Mouse (Mus musculus) hindbrain, embryonic 16.5 days (tissue): ENCODE results near the gene Bfsp2. TPM values are rescaled to one million over a fixed set of nuclear protein-coding genes. Genes with fewer than 3 reads are reported as not detected.
A peak's percentile ranks its signal among the peaks of the same experiment; 100 is the strongest.

Source experiments
- ATAC-seq: fragments of 200-750 bp; cut with Nextera tagmentation; 2 replicates; pipeline ENCODE4 v1.8.0; 2017; ENCODE audit warnings: moderate TSS enrichment, moderate library complexity
- H3K27ac ChIP-seq: fragments of 300-500 bp; sonication (generic); 2 replicates; pipeline ENCODE4 v1.5.1; 2014; ENCODE audit warnings: low read depth, mild to moderate bottlenecking, control low read depth, low read length, moderate library complexity
- H3K27me3 ChIP-seq: fragments of 300-500 bp; sonication (generic); replicated peaks from 2 replicates; pipeline ENCODE4 v1.6.1; 2014; ENCODE audit warnings: low read length; ENCODE audit not compliant: control insufficient read depth, insufficient read depth
- H3K36me3 ChIP-seq: fragments of 300-500 bp; sonication (generic); 2 replicates; pipeline ENCODE4 v1.6.1; 2014; ENCODE audit warnings: mild to moderate bottlenecking, low read length, moderate library complexity, mixed read lengths; ENCODE audit not compliant: control insufficient read depth, insufficient read depth
- H3K4me1 ChIP-seq: fragments of 300-500 bp; sonication (generic); 2 replicates; pipeline ENCODE4 v1.6.1; 2014; ENCODE audit warnings: low read depth, low read length; ENCODE audit not compliant: control insufficient read depth, insufficient read depth
- H3K4me2 ChIP-seq: fragments of 300-500 bp; sonication (generic); 2 replicates; pipeline ENCODE4 v1.6.1; 2014; ENCODE audit warnings: mild to moderate bottlenecking, low read length, control low read depth, moderate library complexity
- H3K4me3 ChIP-seq: fragments of 300-500 bp; sonication (generic); 2 replicates; pipeline ENCODE4 v1.5.1; 2014; ENCODE audit warnings: mild to moderate bottlenecking, low read length, control low read depth, moderate library complexity
- H3K9ac ChIP-seq: fragments of 300-500 bp; sonication (generic); 2 replicates; pipeline ENCODE4 v1.6.1; 2014; ENCODE audit warnings: low read depth, mild to moderate bottlenecking, control low read depth, low read length, moderate library complexity
- H3K9me3 ChIP-seq: fragments of 300-500 bp; sonication (generic); 2 replicates; pipeline ENCODE4 v1.6.1; 2014; ENCODE audit warnings: mild to moderate bottlenecking, low read length, moderate library complexity; ENCODE audit not compliant: control insufficient read depth
- WGBS: fragments of 180-500 bp; shearing (Covaris S2); extraction: QIAGEN DNeasy Blood & Tissue Kit; methylation state at CpG from one replicate; pipeline ENCODE4 v1.1.7; 2014; 5-methylcytosine and 5-hydroxymethylcytosine counted together
- polyA plus RNA-seq: library from polyadenylated mRNA; unstranded; fragments of >200 nt; fragmentation: Nextera tagmentation; extraction: Ambion mirVana; gene quantifications from 2 replicates; pipeline ENCODE4 v1.2.1, GENCODE M21; 2015

Bfsp2 gene
- polyA plus RNA-seq, 1 experiment from 2014 or later = 6.0 TPM

DNA sequence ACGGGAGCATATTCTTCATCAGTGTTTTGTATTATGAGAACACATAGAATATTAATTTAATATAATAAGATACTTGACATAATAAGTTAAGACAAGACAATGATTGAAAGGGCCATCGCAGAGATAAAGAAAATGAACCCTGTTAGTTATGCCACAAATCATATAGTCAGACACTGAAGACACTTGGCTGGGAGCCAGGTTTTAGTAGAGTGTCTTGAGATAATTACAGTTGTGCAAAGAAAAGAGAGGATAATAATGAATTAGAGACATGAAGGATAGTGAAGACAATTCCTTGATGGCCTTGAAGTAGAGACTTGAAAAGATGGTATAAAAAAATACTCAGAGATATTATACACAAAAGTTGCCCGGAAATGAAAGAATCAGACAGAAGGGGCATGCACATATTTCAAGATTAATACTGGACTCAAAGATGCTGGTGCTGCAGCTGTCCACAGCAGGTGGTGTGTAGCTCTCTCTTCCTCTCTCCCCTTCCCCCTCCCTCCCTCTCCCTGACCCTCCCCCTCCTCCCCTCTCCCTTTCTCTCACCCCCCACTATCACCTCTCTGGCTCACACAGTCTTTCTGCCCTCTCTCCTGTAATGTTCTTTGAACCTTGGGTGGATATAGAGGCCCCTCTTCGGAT is 72.0 kb downstream of the Bfsp2 start:
- H3K27ac ChIP-seq = no peak overlapping the region; the same call in 1 of the 2 replicates
- H3K27me3 ChIP-seq = no peaks in the 10 kb centered on the region
- H3K4me2 ChIP-seq = no peak overlapping the region
- H3K4me1 ChIP-seq = 0 out of 2 replicates have a peak, but pooled peaks cover 6% of the 10 kb centered on the region
- 37% methylated on average over 4 of the region's 4 CpGs for WGBS
- no peaks in the 10 kb centered on the region for H3K36me3 ChIP-seq
- no peak overlapping the region for H3K4me3 ChIP-seq
- H3K9me3 ChIP-seq = no peaks in the 10 kb centered on the region
- no peak for ATAC-seq
- no peak overlapping the region for H3K9ac ChIP-seq

DNA sequence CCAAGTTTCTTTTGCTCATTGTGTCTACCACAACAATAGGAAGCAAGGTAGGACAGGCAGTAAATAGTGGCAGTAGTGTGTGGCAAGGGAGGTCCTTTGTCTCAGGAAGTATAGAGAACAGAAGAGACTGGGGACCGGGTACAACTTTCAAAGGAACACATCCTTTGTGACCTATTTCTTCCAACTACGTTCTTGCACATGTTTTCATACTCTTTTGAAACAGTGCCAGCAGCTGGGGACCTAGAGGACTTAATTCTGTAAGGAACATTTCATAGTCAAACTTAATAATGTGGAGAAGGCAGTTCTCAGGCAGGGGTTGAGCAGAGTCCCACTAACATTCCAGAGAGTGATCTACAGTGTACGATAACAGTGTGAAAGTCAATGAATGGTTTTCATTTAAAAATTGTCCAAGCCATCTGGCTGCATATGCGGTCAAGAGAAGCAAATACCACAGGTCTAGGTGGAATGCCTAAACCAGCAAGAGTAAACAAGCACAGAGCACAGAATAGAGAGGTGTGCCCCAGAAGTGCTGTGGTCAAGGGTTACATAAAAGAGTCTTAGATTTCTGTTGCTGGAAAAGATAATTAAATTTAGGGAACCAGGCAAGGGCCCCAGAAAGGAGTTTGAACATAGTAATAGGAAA is 76.8 kb downstream of the Bfsp2 start:
- ATAC-seq = no peak
- no peak overlapping the region for H3K4me3 ChIP-seq
- H3K9me3 ChIP-seq = 0 out of 2 replicates have a peak, but pooled peaks cover 3% of the 10 kb centered on the region
- H3K4me2 ChIP-seq = no peak overlapping the region
- no peak overlapping the region for H3K9ac ChIP-seq
- peaks cover 7% of the 10 kb centered on the region; the same call in 1 of the 2 replicates for H3K4me1 ChIP-seq
- H3K27ac ChIP-seq = no peak overlapping the region
- 69% methylated on average over 4 of the region's 4 CpGs for WGBS
- H3K27me3 ChIP-seq = no peaks in the 10 kb centered on the region
- H3K36me3 ChIP-seq = no peaks in the 10 kb centered on the region

DNA sequence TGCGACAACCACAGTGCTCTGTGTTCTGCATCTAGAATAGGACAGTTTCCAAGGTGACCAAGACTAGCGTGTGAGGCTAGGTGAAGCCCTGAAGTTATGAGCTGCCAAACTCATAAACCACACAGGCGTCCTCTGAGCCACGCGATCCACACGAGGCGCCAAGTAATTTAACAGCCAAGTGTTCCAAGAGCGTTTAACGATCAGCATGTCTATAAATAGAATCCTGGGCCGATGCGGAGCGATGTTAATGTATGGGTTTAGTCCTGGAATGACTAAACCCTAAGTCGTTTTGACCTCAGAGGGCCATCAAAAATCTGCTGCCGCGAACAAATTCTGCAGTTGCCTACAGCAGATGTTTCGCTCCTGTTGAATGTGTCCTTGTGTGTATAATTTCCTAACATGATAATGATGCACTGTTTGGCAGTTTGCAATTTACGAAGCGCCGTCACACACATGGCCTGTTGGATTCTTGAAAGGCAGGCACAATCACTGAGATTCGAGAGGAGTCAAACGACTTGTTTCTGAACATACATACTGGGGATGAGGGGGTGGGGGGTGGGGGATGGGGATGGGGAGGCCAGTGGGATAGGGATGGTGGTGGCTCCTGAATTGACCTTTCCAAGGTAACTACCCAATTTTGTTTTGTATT is 81.6 kb downstream of the Bfsp2 start:
- 0 out of 2 replicates have a peak overlapping the region, but pooled peaks have one; percentile 5 for H3K27ac ChIP-seq
- peaks cover 5% of the 10 kb centered on the region; the same call in 1 of the 2 replicates for H3K4me1 ChIP-seq
- peak; percentile 67; the same call in 1 of the 2 replicates for ATAC-seq
- H3K36me3 ChIP-seq = no peaks in the 10 kb centered on the region
- H3K4me3 ChIP-seq = no peak overlapping the region
- WGBS = 49% methylated on average over 21 of the region's 21 CpGs
- no peaks in the 10 kb centered on the region for H3K27me3 ChIP-seq
- 0 out of 2 replicates have a peak, but pooled peaks cover 3% of the 10 kb centered on the region for H3K9me3 ChIP-seq
- peak overlapping the region; percentile 17; the same call in 1 of the 2 replicates for H3K4me2 ChIP-seq
- H3K9ac ChIP-seq = no peak overlapping the region

DNA sequence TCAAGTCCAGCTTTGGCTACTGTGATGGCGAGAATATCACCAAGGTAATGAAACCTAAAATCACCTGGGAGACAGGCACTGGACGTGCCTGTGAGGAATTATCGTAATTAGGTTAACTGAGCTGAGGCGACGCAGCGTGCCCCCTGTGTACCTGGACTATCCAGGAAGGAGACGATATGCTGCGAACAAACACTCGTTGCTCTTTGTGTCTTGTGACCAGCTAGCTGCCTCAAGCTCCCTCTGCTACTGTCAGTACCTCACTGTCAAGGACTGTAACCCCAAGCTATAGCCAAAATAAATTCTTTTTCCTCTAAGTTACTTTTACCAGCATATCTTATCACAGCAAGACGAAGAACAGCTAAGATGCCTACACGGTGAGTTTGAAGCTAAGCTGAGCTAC is 87.0 kb downstream of the Bfsp2 start:
- Histone ChIP-seq H3K4me2 (no peak overlapping the region), H3K27ac (no peak overlapping the region), H3K4me3 (no peak overlapping the region), H3K9ac (no peak overlapping the region), H3K36me3 (no peaks in the 10 kb centered on the region), H3K27me3 (no peaks in the 10 kb centered on the region), H3K4me1 (no peaks in the 10 kb centered on the region), H3K9me3 (no peaks in the 10 kb centered on the region)
- ATAC-seq = no peak
- 86% methylated on average over 11 of the region's 11 CpGs for WGBS

DNA sequence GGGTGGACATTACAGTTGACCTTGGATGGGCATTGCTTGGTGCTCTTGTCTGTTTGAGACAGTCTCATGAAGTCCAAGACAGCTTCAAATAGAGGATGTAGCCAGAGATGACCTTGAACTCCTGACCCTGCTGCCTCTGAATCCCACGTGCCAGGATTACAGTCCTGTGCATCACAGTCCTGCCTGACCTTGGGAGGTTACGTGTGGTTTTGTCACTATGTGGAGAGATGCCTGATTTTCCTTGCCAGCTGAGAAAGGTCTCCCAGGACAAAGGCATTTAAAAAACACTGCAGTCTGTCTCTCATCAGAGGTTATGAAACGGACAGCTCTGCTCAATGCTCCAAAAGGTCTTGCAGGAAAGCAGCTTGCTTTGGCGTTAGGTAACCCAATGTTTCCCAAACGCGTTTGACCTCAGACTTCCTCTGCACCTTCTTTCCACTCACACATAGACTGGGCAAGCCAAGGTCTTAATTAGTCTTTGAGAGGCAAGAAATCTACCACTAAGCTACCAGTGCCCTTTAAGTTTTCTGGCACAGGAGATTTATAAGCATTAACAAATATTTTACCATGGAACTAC is 88.3 kb downstream of the Bfsp2 start:
- Histone ChIP-seq H3K27ac (no peak overlapping the region), H3K4me3 (no peak overlapping the region), H3K36me3 (no peaks in the 10 kb centered on the region), H3K9me3 (no peaks in the 10 kb centered on the region), H3K4me1 (no peaks in the 10 kb centered on the region), H3K27me3 (no peaks in the 10 kb centered on the region), H3K4me2 (no peak overlapping the region), H3K9ac (no peak overlapping the region)
- 67% methylated on average over 6 of the region's 6 CpGs for WGBS
- ATAC-seq = no peak

DNA sequence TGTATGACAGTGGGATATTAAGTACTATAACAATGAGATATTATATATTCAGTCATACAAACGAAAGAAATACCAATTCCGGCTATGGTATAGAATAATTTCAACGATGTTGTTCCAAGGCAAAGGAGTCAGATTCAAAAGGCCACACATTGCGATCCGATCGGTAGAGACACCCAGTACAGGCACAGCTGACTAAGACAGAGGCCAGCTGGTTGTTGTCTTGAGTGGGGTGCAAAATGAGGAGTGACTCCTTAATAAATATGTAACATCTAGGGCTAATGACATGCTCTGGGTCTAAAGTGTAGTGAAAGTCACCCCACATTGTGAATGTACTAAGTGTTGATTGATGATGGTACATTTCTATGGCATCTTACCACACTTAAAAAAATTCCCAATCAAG is 91.0 kb downstream of the Bfsp2 start:
- Histone ChIP-seq H3K9me3 (no peaks in the 10 kb centered on the region), H3K4me2 (no peak overlapping the region), H3K4me3 (no peak overlapping the region), H3K27me3 (no peaks in the 10 kb centered on the region), H3K36me3 (no peaks in the 10 kb centered on the region), H3K4me1 (no peaks in the 10 kb centered on the region), H3K9ac (no peak overlapping the region), H3K27ac (no peak overlapping the region)
- WGBS = 94% methylated on average over 6 of the region's 6 CpGs
- no peak for ATAC-seq

DNA sequence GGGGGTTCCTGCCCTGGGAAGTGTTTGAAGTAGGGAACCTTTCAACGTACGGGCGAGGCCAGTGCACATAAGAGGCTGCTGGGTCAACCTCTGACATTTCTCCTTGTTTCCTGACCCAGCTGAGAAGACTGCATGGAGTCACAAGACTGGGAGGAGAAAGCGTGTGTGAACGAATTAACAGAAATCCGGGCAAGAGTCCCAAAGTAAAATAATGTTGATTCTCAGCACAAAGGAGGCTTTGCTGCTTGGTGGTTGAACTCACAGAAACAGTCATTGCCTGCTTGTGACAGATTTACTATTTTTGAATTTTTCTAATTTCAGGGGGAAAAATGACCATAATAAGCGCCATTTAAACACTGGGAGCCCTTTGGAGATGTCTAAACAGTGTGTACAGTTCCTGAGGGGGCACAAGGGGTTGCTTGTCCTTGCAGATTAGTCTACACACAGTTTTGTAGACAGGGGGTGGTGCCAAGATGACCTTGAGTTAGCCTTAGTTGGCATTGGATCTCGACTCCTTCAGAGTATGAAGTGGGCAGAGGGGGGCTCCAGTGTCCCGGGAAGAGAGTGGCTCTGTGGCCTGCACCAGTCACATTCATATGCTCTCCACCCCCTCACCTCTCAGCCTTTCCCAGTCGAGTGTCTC is 93.1 kb downstream of the Bfsp2 start:
- H3K9ac ChIP-seq = no peak overlapping the region
- H3K27me3 ChIP-seq = no peaks in the 10 kb centered on the region
- no peak overlapping the region for H3K4me2 ChIP-seq
- no peak overlapping the region for H3K27ac ChIP-seq
- H3K36me3 ChIP-seq = no peaks in the 10 kb centered on the region
- H3K4me1 ChIP-seq = no peaks in the 10 kb centered on the region
- no peak for ATAC-seq
- WGBS = 66% methylated on average over 10 of the region's 10 CpGs
- no peak overlapping the region for H3K4me3 ChIP-seq
- no peaks in the 10 kb centered on the region for H3K9me3 ChIP-seq

DNA sequence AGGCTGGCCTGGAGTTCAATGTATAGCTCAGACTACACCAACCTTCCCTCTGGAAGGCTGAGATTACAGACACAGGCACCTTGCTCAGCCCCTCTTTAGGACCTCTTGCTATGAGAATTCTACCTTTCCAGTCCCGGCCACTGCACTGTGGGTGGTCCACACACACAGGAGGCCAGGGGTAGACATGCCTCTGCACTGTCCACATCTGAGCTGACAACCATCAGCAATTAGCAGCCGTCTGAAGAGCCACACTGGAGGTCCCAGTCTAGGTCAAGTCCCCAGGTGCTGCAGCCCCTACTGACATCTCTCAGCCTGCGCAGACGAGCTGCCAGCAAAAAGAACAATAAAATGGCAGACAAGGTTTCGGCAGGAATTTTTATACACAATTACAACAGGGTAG is 93.6 kb downstream of the Bfsp2 start:
- no peaks in the 10 kb centered on the region for H3K36me3 ChIP-seq
- H3K9ac ChIP-seq = no peak overlapping the region
- H3K4me2 ChIP-seq = no peak overlapping the region
- H3K9me3 ChIP-seq = no peaks in the 10 kb centered on the region
- ATAC-seq = no peak
- H3K4me3 ChIP-seq = no peak overlapping the region
- WGBS = 52% methylated on average over 5 of the region's 5 CpGs
- no peak overlapping the region for H3K27ac ChIP-seq
- H3K27me3 ChIP-seq = no peaks in the 10 kb centered on the region
- no peaks in the 10 kb centered on the region for H3K4me1 ChIP-seq

DNA sequence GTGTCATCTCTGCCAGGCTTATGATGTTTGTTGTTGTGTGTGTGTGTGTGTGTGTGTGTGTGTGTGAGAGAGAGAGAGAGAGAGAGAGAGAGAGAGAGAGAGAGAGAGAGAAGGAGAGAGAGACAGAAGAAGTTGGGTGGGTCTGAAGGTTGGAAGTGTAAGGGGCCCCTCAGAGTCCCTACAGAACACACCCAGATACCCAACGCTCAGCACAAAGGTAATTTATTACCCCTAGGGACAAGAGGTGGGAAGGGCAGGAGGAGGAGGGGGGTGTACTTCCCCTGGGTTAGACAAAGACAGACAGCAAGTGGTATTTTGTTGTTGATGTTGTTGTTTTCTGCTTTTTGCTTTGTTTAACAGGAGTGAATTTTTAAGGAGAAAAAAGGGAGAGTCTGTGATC is 94.6 kb downstream of the Bfsp2 start:
- Histone ChIP-seq H3K4me2 (no peak overlapping the region), H3K4me3 (no peak overlapping the region), H3K27ac (no peak overlapping the region), H3K9me3 (no peaks in the 10 kb centered on the region), H3K4me1 (no peaks in the 10 kb centered on the region), H3K27me3 (no peaks in the 10 kb centered on the region), H3K36me3 (no peaks in the 10 kb centered on the region), H3K9ac (no peak overlapping the region)
- no peak for ATAC-seq
- 17% methylated on average over 1 of the region's 1 CpGs for WGBS
